ENCODE assay signal across 24 mouse cellular contexts in genomic region chr13:96849752-96850151, GRCm38 (mm10).
"Had no signal": no experiment of that assay in that cellular context is flagged by ENCODE, and none has a peak within 500 bp of the region (broad histone marks: within the 10 kb centered on the region; RNA-seq: fewer than 3 reads in every experiment).

No protein-coding gene starts in this region.

- ATAC-seq: hindbrain, embryonic 16.5 days; intestine, embryonic 15.5 days; intestine, postnatal 0 days had no signal

- H3K27ac ChIP-seq: heart, adult 2 months; heart, embryonic 13.5 days; heart, embryonic 15.5 days; hindbrain, embryonic 10.5 days; hindbrain, embryonic 12.5 days; hindbrain, embryonic 14.5 days; intestine, embryonic 15.5 days; layer of hippocampus, adult 2 months; left cerebral cortex, adult 2 months; limb, embryonic 10.5 days; limb, embryonic 12.5 days; liver, embryonic 13.5 days; liver, embryonic 15.5 days had no signal

- H3K4me3 ChIP-seq: heart, adult 2 months; heart, embryonic 13.5 days; heart, embryonic 15.5 days; hindbrain, embryonic 10.5 days; hindbrain, embryonic 12.5 days; intestine, embryonic 15.5 days; layer of hippocampus, adult 2 months; left cerebral cortex, adult 2 months; limb, embryonic 10.5 days; limb, embryonic 12.5 days; liver, embryonic 13.5 days; liver, embryonic 15.5 days had no signal

- H3K36me3 ChIP-seq: heart, embryonic 13.5 days; heart, embryonic 15.5 days; hindbrain, embryonic 10.5 days; hindbrain, embryonic 12.5 days; intestine, embryonic 15.5 days; limb, embryonic 10.5 days; limb, embryonic 12.5 days; liver, embryonic 13.5 days; liver, embryonic 15.5 days had no signal

- H3K4me1 ChIP-seq: heart, embryonic 13.5 days; heart, embryonic 15.5 days; hindbrain, embryonic 10.5 days; hindbrain, embryonic 12.5 days; intestine, embryonic 15.5 days; limb, embryonic 10.5 days; limb, embryonic 12.5 days; liver, embryonic 13.5 days; liver, embryonic 15.5 days had no signal

- H3K27me3 ChIP-seq: heart, embryonic 13.5 days; heart, embryonic 15.5 days; hindbrain, embryonic 12.5 days; intestine, embryonic 15.5 days; limb, embryonic 12.5 days; liver, embryonic 13.5 days had no signal

- DNase-seq: gastrocnemius, postnatal 14 days; gastrocnemius, postnatal 36 days; heart, adult 11 months; heart, adult 2 months; heart, postnatal 4 days; kidney, adult 18-20 months; kidney, postnatal 10 days; kidney, postnatal 25 days; kidney, postnatal 4 days; liver; liver, embryonic 13.5 days had no signal
